ENCODE assay signal across 21 mouse cellular contexts in genomic region chr14:98538267-98538666, GRCm38 (mm10).
DNase-seq lines count a peak whose midpoint lies in the region; ATAC-seq and TF ChIP-seq lines count a peak whose summit lies in the region.
"Had no signal": no experiment of that assay in that cellular context is flagged by ENCODE, and none has a peak within 500 bp of the region (broad histone marks: within the 10 kb centered on the region; RNA-seq: fewer than 3 reads in every experiment).

No protein-coding gene starts in this region.

- no peak for TF ChIP-seq POLR2A in thymus, adult 2 months (IDR thresholded peaks at IDR 0.05; ENCODE audit: control insufficient read depth, extremely low read depth, insufficient read depth, low read length, poor library complexity)

- H3K27me3 ChIP-seq in kidney, postnatal 0 days (ENCODE audit: insufficient read depth, low read length) = no peaks in the 10 kb centered on the region
- H3K27me3 ChIP-seq in forebrain, embryonic 13.5 days = no peaks in the 10 kb centered on the region
- H3K27me3 ChIP-seq in hindbrain, embryonic 16.5 days (replicated peaks; ENCODE audit: control insufficient read depth, insufficient read depth, low read length) = no peaks in the 10 kb centered on the region
- no peaks in the 10 kb centered on the region for H3K27me3 ChIP-seq in midbrain, embryonic 15.5 days (replicated peaks)
- no peaks in the 10 kb centered on the region for H3K27me3 ChIP-seq in thymus, adult 2 months (ENCODE audit: control insufficient read depth, insufficient read depth, low read length)
- H3K27me3 ChIP-seq in heart, embryonic 10.5 days (ENCODE audit: insufficient read depth, poor library complexity, severe bottlenecking) = no peaks in the 10 kb centered on the region
- H3K27me3 ChIP-seq: hindbrain, embryonic 15.5 days; megakaryocyte, embryonic 14.5 days; neural tube, embryonic 12.5 days had no signal

- no peaks in the 10 kb centered on the region for H3K9me3 ChIP-seq in kidney, postnatal 0 days (replicated peaks; ENCODE audit: low read length)
- no peaks in the 10 kb centered on the region; the same call in 1 of the 2 replicates for H3K9me3 ChIP-seq in forebrain, embryonic 13.5 days (replicated peaks)
- no peaks in the 10 kb centered on the region for H3K9me3 ChIP-seq in hindbrain, embryonic 16.5 days (ENCODE audit: control insufficient read depth, low read length)
- no peaks in the 10 kb centered on the region for H3K9me3 ChIP-seq in midbrain, embryonic 15.5 days
- H3K9me3 ChIP-seq in heart, embryonic 10.5 days = no peaks in the 10 kb centered on the region
- H3K9me3 ChIP-seq: hindbrain, embryonic 15.5 days; megakaryocyte, embryonic 14.5 days; neural tube, embryonic 12.5 days had no signal

- no peak overlapping the region for H3K4me3 ChIP-seq in kidney, postnatal 0 days (replicated peaks; ENCODE audit: low read depth, low read length)
- H3K4me3 ChIP-seq in forebrain, embryonic 13.5 days = no peak overlapping the region
- no peak overlapping the region for H3K4me3 ChIP-seq in hindbrain, embryonic 16.5 days (ENCODE audit: low read length)
- H3K4me3 ChIP-seq in midbrain, embryonic 15.5 days = no peak overlapping the region
- H3K4me3 ChIP-seq in thymus, adult 2 months (ENCODE audit: control insufficient read depth, insufficient read depth, low read length) = no peak overlapping the region
- H3K4me3 ChIP-seq in heart, embryonic 10.5 days = no peak overlapping the region
- H3K4me3 ChIP-seq: hindbrain, embryonic 15.5 days; megakaryocyte, embryonic 14.5 days; neural tube, embryonic 12.5 days had no signal

- H3K4me2 ChIP-seq in kidney, postnatal 0 days (ENCODE audit: low read length) = no peak overlapping the region
- no peak overlapping the region for H3K4me2 ChIP-seq in forebrain, embryonic 13.5 days
- no peak overlapping the region for H3K4me2 ChIP-seq in hindbrain, embryonic 16.5 days (ENCODE audit: low read length)
- no peak overlapping the region for H3K4me2 ChIP-seq in midbrain, embryonic 15.5 days
- H3K4me2 ChIP-seq: hindbrain, embryonic 15.5 days; neural tube, embryonic 12.5 days had no signal

- H3K4me1 ChIP-seq in kidney, postnatal 0 days (replicated peaks; ENCODE audit: insufficient read depth, low read length) = no peaks in the 10 kb centered on the region
- peaks cover 18% of the 10 kb centered on the region for H3K4me1 ChIP-seq in forebrain, embryonic 13.5 days
- H3K4me1 ChIP-seq in hindbrain, embryonic 16.5 days (ENCODE audit: control insufficient read depth, insufficient read depth, low read depth, low read length) = no peaks in the 10 kb centered on the region
- peaks cover 3% of the 10 kb centered on the region; the same call in 1 of the 2 replicates for H3K4me1 ChIP-seq in midbrain, embryonic 15.5 days
- H3K4me1 ChIP-seq in thymus, adult 2 months (replicated peaks; ENCODE audit: control insufficient read depth, insufficient read depth, low read length) = no peaks in the 10 kb centered on the region
- H3K4me1 ChIP-seq in heart, embryonic 10.5 days = no peaks in the 10 kb centered on the region
- H3K4me1 ChIP-seq: megakaryocyte, embryonic 14.5 days had no signal

- no peak for TF ChIP-seq CTCF in kidney, postnatal 0 days (IDR thresholded peaks at IDR 0.05; ENCODE audit: low read depth)
- no peak for TF ChIP-seq CTCF in thymus, adult 2 months (IDR thresholded peaks at IDR 0.05; ENCODE audit: borderline replicate concordance, control insufficient read depth, extremely low read depth, insufficient read depth, low read length, poor library complexity)

- H3K36me3 ChIP-seq in kidney, postnatal 0 days (ENCODE audit: insufficient read depth, low read length) = no peaks in the 10 kb centered on the region
- H3K36me3 ChIP-seq in forebrain, embryonic 13.5 days (ENCODE audit: poor library complexity, severe bottlenecking) = no peaks in the 10 kb centered on the region
- H3K36me3 ChIP-seq in hindbrain, embryonic 16.5 days (ENCODE audit: control insufficient read depth, insufficient read depth, low read length) = no peaks in the 10 kb centered on the region
- no peaks in the 10 kb centered on the region for H3K36me3 ChIP-seq in midbrain, embryonic 15.5 days (replicated peaks)
- no peaks in the 10 kb centered on the region for H3K36me3 ChIP-seq in thymus, adult 2 months (ENCODE audit: control insufficient read depth, insufficient read depth, low read length)
- H3K36me3 ChIP-seq in heart, embryonic 10.5 days = no peaks in the 10 kb centered on the region
- H3K36me3 ChIP-seq: hindbrain, embryonic 15.5 days; neural tube, embryonic 12.5 days had no signal

- H3K27ac ChIP-seq in kidney, postnatal 0 days = no peak overlapping the region
- H3K27ac ChIP-seq in forebrain, embryonic 13.5 days = peak overlapping the region; percentile 20; the same call in 1 of the 2 replicates
- H3K27ac ChIP-seq in hindbrain, embryonic 16.5 days (ENCODE audit: low read depth, low read length) = no peak overlapping the region
- H3K27ac ChIP-seq in midbrain, embryonic 15.5 days = no peak overlapping the region
- H3K27ac ChIP-seq in thymus, adult 2 months (ENCODE audit: control insufficient read depth, insufficient read depth, low read length) = no peak overlapping the region
- no peak overlapping the region for H3K27ac ChIP-seq in heart, embryonic 10.5 days
- H3K27ac ChIP-seq: hindbrain, embryonic 15.5 days; neural tube, embryonic 12.5 days had no signal

- ATAC-seq in kidney, postnatal 0 days (replicated peaks; ENCODE audit: low FRiP score, low read depth) = no peak
- peak; percentile 78 for ATAC-seq in forebrain, embryonic 13.5 days
- ATAC-seq in hindbrain, embryonic 16.5 days = peak; percentile 75
- peak; percentile 74 for ATAC-seq in midbrain, embryonic 15.5 days (replicated peaks)
- ATAC-seq: liver, postnatal 0 days had no signal

- no peak overlapping the region for H3K9ac ChIP-seq in kidney, postnatal 0 days (ENCODE audit: low read depth, low read length)
- H3K9ac ChIP-seq in forebrain, embryonic 13.5 days = no peak overlapping the region
- no peak overlapping the region for H3K9ac ChIP-seq in hindbrain, embryonic 16.5 days (ENCODE audit: low read depth, low read length)
- H3K9ac ChIP-seq in midbrain, embryonic 15.5 days = no peak overlapping the region
- H3K9ac ChIP-seq: hindbrain, embryonic 15.5 days; liver, postnatal 0 days; neural tube, embryonic 12.5 days had no signal

- peak; percentile 30 for DNase-seq in kidney, postnatal 0 days (ENCODE audit: low spot score)
- DNase-seq in kidney, postnatal 4 days = no peak
- DNase-seq in thymus, adult 2 months = no peak
- DNase-seq in heart, embryonic 10.5 days (ENCODE audit: low spot score) = no peak
- no peak for DNase-seq in layer of hippocampus, adult 11-12 months (ENCODE audit: low spot score)
- DNase-seq: cerebellum, postnatal 36 days; gastrocnemius, postnatal 10 days; heart, adult 18-20 months; kidney, adult 18-20 months; kidney, postnatal 25 days; liver; liver, postnatal 0 days; lung, postnatal 14 days; right cerebral cortex, postnatal 14 days; thymus, postnatal 25 days had no signal

- WGBS in kidney, postnatal 0 days = 37% methylated on average over 4 of the region's 4 CpGs
- 17% methylated on average over 4 of the region's 4 CpGs for WGBS in forebrain, embryonic 13.5 days
- WGBS in hindbrain, embryonic 16.5 days = 15% methylated on average over 4 of the region's 4 CpGs
- 11% methylated on average over 4 of the region's 4 CpGs for WGBS in midbrain, embryonic 15.5 days
- WGBS in thymus, adult 2 months = 92% methylated on average over 4 of the region's 4 CpGs
- 66% methylated on average over 4 of the region's 4 CpGs for WGBS in heart, embryonic 10.5 days
